ENCODE assay signal across 27 mouse cellular contexts in genomic region chr10:31907488-31907887, GRCm38 (mm10).
DNase-seq lines count a peak whose midpoint lies in the region; ATAC-seq lines count a peak whose summit lies in the region.
"Had no signal": no experiment of that assay in that cellular context is flagged by ENCODE, and none has a peak within 500 bp of the region (broad histone marks: within the 10 kb centered on the region; RNA-seq: fewer than 3 reads in every experiment).

No protein-coding gene starts in this region.

- 53% methylated on average over 3 of the region's 3 CpGs for WGBS in forebrain, embryonic 11.5 days
- 47% methylated on average over 3 of the region's 3 CpGs for WGBS in forebrain, embryonic 15.5 days
- 46% methylated on average over 3 of the region's 3 CpGs for WGBS in neural tube, embryonic 11.5 days
- WGBS in neural tube, embryonic 12.5 days: 18% methylated on average over 3 of the region's 3 CpGs
- 41% methylated on average over 3 of the region's 3 CpGs for WGBS in kidney, embryonic 16.5 days

- intact Hi-C loops in left cerebral cortex, postnatal 4 days (cut with DNase I): no loop called here

- H3K4me3 ChIP-seq in forebrain, embryonic 11.5 days (ENCODE audit: low read depth, low read length): no peak overlapping the region
- no peak overlapping the region for H3K4me3 ChIP-seq in forebrain, embryonic 15.5 days
- H3K4me3 ChIP-seq in neural tube, embryonic 11.5 days (ENCODE audit: low read depth, low read length): no peak overlapping the region
- H3K4me3 ChIP-seq in neural tube, embryonic 12.5 days: no peak overlapping the region
- H3K4me3 ChIP-seq in kidney, embryonic 16.5 days (ENCODE audit: low read length): no peak overlapping the region
- H3K4me3 ChIP-seq: embryonic facial prominence, embryonic 12.5 days; forebrain, embryonic 12.5 days; intestine, embryonic 15.5 days; limb, embryonic 12.5 days; stomach, embryonic 15.5 days had no signal

- DNase-seq in forebrain, embryonic 11.5 days (ENCODE audit: low spot score): no peak
- peak; percentile 10 for DNase-seq in neural tube, embryonic 11.5 days (ENCODE audit: low spot score)
- DNase-seq in neural tube, embryonic 10.5 days (ENCODE audit: extremely low spot score, low spot score): no peak
- no peak for DNase-seq in cerebellum, adult 8-10 months
- no peak for DNase-seq in left cerebral cortex, postnatal 4 days
- DNase-seq: adrenal gland, postnatal 10 days; cerebellum, adult 9-11 months; gastrocnemius, postnatal 10 days; heart, adult 11 months; kidney, adult 8-10 months; kidney, postnatal 25 days; layer of hippocampus, postnatal 36 days; liver, postnatal 0 days; lung, postnatal 14 days; right cerebral cortex, adult 18-20 months; right cerebral cortex, postnatal 4 days; thymus, postnatal 25 days had no signal

- no peaks in the 10 kb centered on the region for H3K4me1 ChIP-seq in forebrain, embryonic 11.5 days (replicated peaks; ENCODE audit: control insufficient read depth, insufficient read depth, low read length)
- no peaks in the 10 kb centered on the region for H3K4me1 ChIP-seq in forebrain, embryonic 15.5 days
- H3K4me1 ChIP-seq in neural tube, embryonic 11.5 days (ENCODE audit: control insufficient read depth, insufficient read depth, low read length): no peaks in the 10 kb centered on the region
- no peaks in the 10 kb centered on the region for H3K4me1 ChIP-seq in neural tube, embryonic 12.5 days
- H3K4me1 ChIP-seq in kidney, embryonic 16.5 days (ENCODE audit: insufficient read depth, low read length): no peaks in the 10 kb centered on the region
- H3K4me1 ChIP-seq: embryonic facial prominence, embryonic 12.5 days; forebrain, embryonic 12.5 days; intestine, embryonic 15.5 days; limb, embryonic 12.5 days; stomach, embryonic 15.5 days had no signal

- H3K36me3 ChIP-seq in forebrain, embryonic 11.5 days (ENCODE audit: control insufficient read depth, insufficient read depth, low read length): no peaks in the 10 kb centered on the region
- H3K36me3 ChIP-seq in forebrain, embryonic 15.5 days: no peaks in the 10 kb centered on the region
- no peaks in the 10 kb centered on the region for H3K36me3 ChIP-seq in neural tube, embryonic 11.5 days (ENCODE audit: control insufficient read depth, insufficient read depth, low read length)
- no peaks in the 10 kb centered on the region for H3K36me3 ChIP-seq in neural tube, embryonic 12.5 days
- H3K36me3 ChIP-seq in kidney, embryonic 16.5 days (ENCODE audit: insufficient read depth, low read length): no peaks in the 10 kb centered on the region
- H3K36me3 ChIP-seq: embryonic facial prominence, embryonic 12.5 days; forebrain, embryonic 12.5 days; intestine, embryonic 15.5 days; limb, embryonic 12.5 days; stomach, embryonic 15.5 days had no signal

- 0 out of 2 replicates have a peak, but pooled peaks have one; percentile 12 for ATAC-seq in forebrain, embryonic 11.5 days (replicated peaks; ENCODE audit: low FRiP score)
- ATAC-seq in forebrain, embryonic 15.5 days (replicated peaks): no peak
- peak; percentile 86 for ATAC-seq in neural tube, embryonic 11.5 days (ENCODE audit: insufficient read depth, low FRiP score, low TSS enrichment)
- ATAC-seq in neural tube, embryonic 12.5 days (ENCODE audit: low FRiP score, low read depth): peak; percentile 93
- no peak for ATAC-seq in kidney, embryonic 16.5 days (ENCODE audit: low FRiP score, low TSS enrichment)
- ATAC-seq: intestine, embryonic 15.5 days; liver, postnatal 0 days had no signal

- H3K27me3 ChIP-seq in forebrain, embryonic 11.5 days (ENCODE audit: control insufficient read depth, insufficient read depth, low read length): no peaks in the 10 kb centered on the region
- no peaks in the 10 kb centered on the region for H3K27me3 ChIP-seq in forebrain, embryonic 15.5 days
- H3K27me3 ChIP-seq in neural tube, embryonic 11.5 days (ENCODE audit: control insufficient read depth, insufficient read depth, low read length): no peaks in the 10 kb centered on the region
- no peaks in the 10 kb centered on the region for H3K27me3 ChIP-seq in neural tube, embryonic 12.5 days (replicated peaks)
- H3K27me3 ChIP-seq in kidney, embryonic 16.5 days (ENCODE audit: insufficient read depth, low read length): no peaks in the 10 kb centered on the region
- H3K27me3 ChIP-seq: embryonic facial prominence, embryonic 12.5 days; forebrain, embryonic 12.5 days; intestine, embryonic 15.5 days; limb, embryonic 12.5 days; stomach, embryonic 15.5 days had no signal

- H3K9me3 ChIP-seq in forebrain, embryonic 11.5 days (ENCODE audit: control insufficient read depth, low read length): no peaks in the 10 kb centered on the region
- H3K9me3 ChIP-seq in forebrain, embryonic 15.5 days: no peaks in the 10 kb centered on the region
- no peaks in the 10 kb centered on the region for H3K9me3 ChIP-seq in neural tube, embryonic 11.5 days (ENCODE audit: control insufficient read depth, low read length)
- H3K9me3 ChIP-seq in neural tube, embryonic 12.5 days: no peaks in the 10 kb centered on the region
- H3K9me3 ChIP-seq in kidney, embryonic 16.5 days (ENCODE audit: low read length): no peaks in the 10 kb centered on the region
- H3K9me3 ChIP-seq: embryonic facial prominence, embryonic 12.5 days; forebrain, embryonic 12.5 days; intestine, embryonic 15.5 days; limb, embryonic 12.5 days; stomach, embryonic 15.5 days had no signal

- H3K9ac ChIP-seq in forebrain, embryonic 11.5 days (ENCODE audit: low read length): no peak overlapping the region
- H3K9ac ChIP-seq in forebrain, embryonic 15.5 days (replicated peaks): no peak overlapping the region
- H3K9ac ChIP-seq in neural tube, embryonic 11.5 days (ENCODE audit: low read length): no peak overlapping the region
- H3K9ac ChIP-seq in neural tube, embryonic 12.5 days: no peak overlapping the region
- H3K9ac ChIP-seq in kidney, embryonic 16.5 days (replicated peaks; ENCODE audit: low read length): no peak overlapping the region
- H3K9ac ChIP-seq: embryonic facial prominence, embryonic 12.5 days; forebrain, embryonic 12.5 days; intestine, embryonic 15.5 days; limb, embryonic 12.5 days; liver, postnatal 0 days; stomach, embryonic 15.5 days had no signal

- H3K4me2 ChIP-seq in forebrain, embryonic 11.5 days (ENCODE audit: low read depth, low read length, severe bottlenecking): no peak overlapping the region
- no peak overlapping the region for H3K4me2 ChIP-seq in forebrain, embryonic 15.5 days (replicated peaks)
- H3K4me2 ChIP-seq in neural tube, embryonic 11.5 days (ENCODE audit: low read depth): no peak overlapping the region
- H3K4me2 ChIP-seq in neural tube, embryonic 12.5 days (replicated peaks): no peak overlapping the region
- H3K4me2 ChIP-seq in kidney, embryonic 16.5 days (replicated peaks; ENCODE audit: low read depth, low read length): no peak overlapping the region
- H3K4me2 ChIP-seq: embryonic facial prominence, embryonic 12.5 days; forebrain, embryonic 12.5 days; heart, embryonic 11.5 days; intestine, embryonic 15.5 days; limb, embryonic 12.5 days; liver, embryonic 11.5 days; stomach, embryonic 15.5 days had no signal

- no peak overlapping the region for H3K27ac ChIP-seq in forebrain, embryonic 11.5 days (ENCODE audit: low read depth, low read length)
- H3K27ac ChIP-seq in forebrain, embryonic 15.5 days (replicated peaks): no peak overlapping the region
- H3K27ac ChIP-seq in neural tube, embryonic 11.5 days (ENCODE audit: low read depth, low read length): no peak overlapping the region
- H3K27ac ChIP-seq in neural tube, embryonic 12.5 days: no peak overlapping the region
- no peak overlapping the region for H3K27ac ChIP-seq in kidney, embryonic 16.5 days (ENCODE audit: low read length)
- H3K27ac ChIP-seq: embryonic facial prominence, embryonic 12.5 days; forebrain, embryonic 12.5 days; intestine, embryonic 15.5 days; limb, embryonic 12.5 days; stomach, embryonic 15.5 days had no signal

Comparison
In these comparisons a context has a peak if more than half of its experiments do, and no peak if none do; other contexts are left out.
1. ATAC-seq: peak in forebrain, embryonic 11.5 days (single experiment), neural tube, embryonic 11.5 days (single experiment) and neural tube, embryonic 12.5 days (single experiment); none in forebrain, embryonic 15.5 days (single experiment) and kidney, embryonic 16.5 days (single experiment).